Mouse (Mus musculus) hindbrain, postnatal 0 days (tissue): ENCODE measurements around the gene Pde4d. TPM values are rescaled to one million over a fixed set of nuclear protein-coding genes. Genes with fewer than 3 reads are reported as not detected.

Experiments used
- ATAC-seq: fragments of 200-750 bp; cut with Nextera tagmentation; 2 replicates; pipeline ENCODE4 v1.8.0; 2017; ENCODE audit warnings: mild to moderate bottlenecking, moderate TSS enrichment, moderate library complexity
- DNase-seq: peaks from one replicate; pipeline ENCODE4 v3.0.0-alpha.2; 2015; ENCODE audit warnings: low spot score
- H3K27ac ChIP-seq: fragments of 300-500 bp; sonication (generic); 2 replicates; pipeline ENCODE4 v1.5.1; 2014; ENCODE audit warnings: mild to moderate bottlenecking
- H3K27me3 ChIP-seq: fragments of 300-500 bp; sonication (generic); 2 replicates; pipeline ENCODE4 v1.6.1; 2014; ENCODE audit warnings: low read length, mixed read lengths; ENCODE audit not compliant: insufficient read depth
- H3K36me3 ChIP-seq: fragments of 300-500 bp; sonication (generic); 2 replicates; pipeline ENCODE4 v1.6.1; 2014; ENCODE audit warnings: low read length, mixed read lengths; ENCODE audit not compliant: insufficient read depth
- H3K4me1 ChIP-seq: fragments of 300-500 bp; sonication (generic); 2 replicates; pipeline ENCODE4 v1.6.1; 2014; ENCODE audit warnings: antibody characterized with exemption, low read length, mixed read lengths; ENCODE audit not compliant: insufficient read depth
- H3K4me2 ChIP-seq: fragments of 300-500 bp; sonication (generic); 2 replicates; pipeline ENCODE4 v1.6.1; 2014; ENCODE audit warnings: low read depth, mild to moderate bottlenecking, low read length, moderate library complexity, mixed read lengths
- H3K4me3 ChIP-seq: fragments of 300-500 bp; sonication (generic); 2 replicates; pipeline ENCODE4 v1.5.1; 2014; ENCODE audit warnings: low read length
- H3K9ac ChIP-seq: fragments of 300-500 bp; sonication (generic); replicated peaks from 2 replicates; pipeline ENCODE4 v1.6.1; 2014; ENCODE audit warnings: mild to moderate bottlenecking, low read length, moderate library complexity, mixed read lengths
- H3K9me3 ChIP-seq: fragments of 300-500 bp; sonication (generic); 2 replicates; pipeline ENCODE4 v1.6.1; 2016; ENCODE audit warnings: low read length, mixed read lengths
- CTCF ChIP-seq: IDR thresholded peaks from 2 replicates; pipeline ENCODE4 v1.5.1; 2016; ENCODE audit warnings: antibody characterized with exemption, control low read depth, low read depth
- WGBS: fragments of 180-500 bp; shearing (Covaris S2); extraction: QIAGEN DNeasy Blood & Tissue Kit; methylation state at CpG from one replicate; pipeline ENCODE4 v1.1.7; 2014; 5-methylcytosine and 5-hydroxymethylcytosine counted together
- polyA plus RNA-seq: library from polyadenylated mRNA; unstranded; fragments of >200 nt; fragmentation: Nextera tagmentation; extraction: Ambion mirVana; gene quantifications from 2 replicates; pipeline ENCODE4 v1.2.1, GENCODE M21; 2015
- total RNA-seq: library from RNA; depleted of rRNA; stranded (reverse); fragments of >200 nt; gene quantifications from 2 replicates; pipeline ENCODE4 v1.2.3, GENCODE M21; 2014

Gene Pde4d
- total and polyA plus RNA-seq, 2 experiments from 2014 or later = 19.3 to 77.1 TPM

- no peaks in the 10 kb centered on the region for H3K36me3 ChIP-seq
- H3K4me3 ChIP-seq = no peak overlapping the region
- no peak overlapping the region for H3K4me2 ChIP-seq
- no peaks in the 10 kb centered on the region for H3K9me3 ChIP-seq
- DNase-seq (no peak), ATAC-seq (no peak)
- TF ChIP-seq CTCF = no peak
- WGBS = 83% methylated on average over 2 of the region's 2 CpGs
- H3K9ac ChIP-seq = no peak overlapping the region
- no peaks in the 10 kb centered on the region for H3K27me3 ChIP-seq
- H3K4me1 ChIP-seq = no peaks in the 10 kb centered on the region
- H3K27ac ChIP-seq = no peak overlapping the region
These were observed 1391.5 kb downstream of the Pde4d start for GRCm38 (mm10) chr13:109841140-109841822.

- Histone ChIP-seq H3K36me3 (no peaks in the 10 kb centered on the region), H3K27ac (no peak overlapping the region), H3K4me3 (no peak overlapping the region), H3K4me2 (no peak overlapping the region), H3K9me3 (no peaks in the 10 kb centered on the region), H3K27me3 (no peaks in the 10 kb centered on the region), H3K4me1 (no peaks in the 10 kb centered on the region), H3K9ac (no peak overlapping the region)
- 99% methylated on average over 2 of the region's 2 CpGs for WGBS
- DNase-seq (no peak), ATAC-seq (no peak)
- no peak for TF ChIP-seq CTCF
These were observed 1393.2 kb downstream of the Pde4d start for GRCm38 (mm10) chr13:109842982-109843381.

- Histone ChIP-seq H3K27ac (no peak overlapping the region), H3K9ac (no peak overlapping the region), H3K9me3 (no peaks in the 10 kb centered on the region), H3K36me3 (no peaks in the 10 kb centered on the region), H3K27me3 (no peaks in the 10 kb centered on the region), H3K4me3 (no peak overlapping the region), H3K4me2 (no peak overlapping the region), H3K4me1 (no peaks in the 10 kb centered on the region)
- TF ChIP-seq CTCF = no peak
- ATAC-seq (no peak), DNase-seq (no peak)
- 90% methylated on average over 6 of the region's 6 CpGs for WGBS
These were observed 1395.1 kb downstream of the Pde4d start for GRCm38 (mm10) chr13:109844828-109845227.

- Histone ChIP-seq H3K36me3 (no peaks in the 10 kb centered on the region), H3K27ac (no peak overlapping the region), H3K27me3 (no peaks in the 10 kb centered on the region), H3K4me2 (no peak overlapping the region), H3K4me3 (no peak overlapping the region), H3K9ac (no peak overlapping the region), H3K4me1 (no peaks in the 10 kb centered on the region), H3K9me3 (no peaks in the 10 kb centered on the region)
- DNase-seq = no peak
- 64% methylated on average over 1 of the region's 1 CpGs for WGBS
- no peak for ATAC-seq
- no peak for TF ChIP-seq CTCF
These were observed 1414.1 kb downstream of the Pde4d start for GRCm38 (mm10) chr13:109863826-109864225.

GRCm38 (mm10) chr13:109864311-109864710 lies 1414.6 kb downstream of the Pde4d start:
- Histone ChIP-seq H3K27ac (no peak overlapping the region), H3K4me3 (no peak overlapping the region), H3K36me3 (no peaks in the 10 kb centered on the region), H3K9ac (no peak overlapping the region), H3K9me3 (no peaks in the 10 kb centered on the region), H3K4me1 (no peaks in the 10 kb centered on the region), H3K27me3 (no peaks in the 10 kb centered on the region), H3K4me2 (no peak overlapping the region)
- no peak for TF ChIP-seq CTCF
- ATAC-seq (no peak), DNase-seq (no peak)
- WGBS = 90% methylated on average over 6 of the region's 6 CpGs

- DNase-seq (no peak), ATAC-seq (no peak)
- no peak overlapping the region for H3K4me2 ChIP-seq
- no peak overlapping the region for H3K27ac ChIP-seq
- H3K36me3 ChIP-seq = no peaks in the 10 kb centered on the region
- H3K9me3 ChIP-seq = no peaks in the 10 kb centered on the region
- H3K4me3 ChIP-seq = no peak overlapping the region
- H3K27me3 ChIP-seq = no peaks in the 10 kb centered on the region
- TF ChIP-seq CTCF = no peak
- H3K9ac ChIP-seq = no peak overlapping the region
- H3K4me1 ChIP-seq = no peaks in the 10 kb centered on the region
- WGBS = 60% methylated on average over 8 of the region's 8 CpGs
These were observed 1430.6 kb downstream of the Pde4d start for GRCm38 (mm10) chr13:109880392-109880791.

GRCm38 (mm10) chr13:109881161-109881857 lies 1431.6 kb downstream of the Pde4d start:
- WGBS = 75% methylated on average over 11 of the region's 11 CpGs
- ATAC-seq (no peak), DNase-seq (no peak)
- H3K4me2 ChIP-seq = no peak overlapping the region
- no peak overlapping the region for H3K4me3 ChIP-seq
- no peak for TF ChIP-seq CTCF
- H3K27me3 ChIP-seq = no peaks in the 10 kb centered on the region
- no peaks in the 10 kb centered on the region for H3K36me3 ChIP-seq
- H3K4me1 ChIP-seq = no peaks in the 10 kb centered on the region
- H3K27ac ChIP-seq = no peak overlapping the region
- H3K9me3 ChIP-seq = no peaks in the 10 kb centered on the region
- no peak overlapping the region for H3K9ac ChIP-seq
